Mouse (Mus musculus): ENCODE data around the gene Kcnip1.

Gene Kcnip1

DNA sequence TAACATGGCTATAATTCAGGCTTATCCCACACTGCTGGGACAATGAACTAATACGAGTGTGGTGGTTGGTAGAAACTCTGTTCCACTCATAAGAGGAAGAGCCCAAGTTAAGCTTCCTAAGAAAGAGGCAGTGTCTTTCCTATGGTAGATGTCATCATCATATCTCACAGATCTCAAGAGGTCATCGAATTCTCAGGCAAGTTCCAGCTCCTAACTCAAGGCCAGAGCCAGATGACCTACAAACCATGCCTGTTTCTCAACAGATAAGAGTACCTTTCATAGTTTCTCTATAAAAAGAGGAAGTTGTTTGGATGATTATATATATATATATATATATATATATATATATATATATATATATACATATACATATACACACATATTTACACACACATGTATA lies 6.4 kb downstream of the Kcnip1 start:
- no peak for DNase-seq (ENCODE audit: low spot score)

DNA sequence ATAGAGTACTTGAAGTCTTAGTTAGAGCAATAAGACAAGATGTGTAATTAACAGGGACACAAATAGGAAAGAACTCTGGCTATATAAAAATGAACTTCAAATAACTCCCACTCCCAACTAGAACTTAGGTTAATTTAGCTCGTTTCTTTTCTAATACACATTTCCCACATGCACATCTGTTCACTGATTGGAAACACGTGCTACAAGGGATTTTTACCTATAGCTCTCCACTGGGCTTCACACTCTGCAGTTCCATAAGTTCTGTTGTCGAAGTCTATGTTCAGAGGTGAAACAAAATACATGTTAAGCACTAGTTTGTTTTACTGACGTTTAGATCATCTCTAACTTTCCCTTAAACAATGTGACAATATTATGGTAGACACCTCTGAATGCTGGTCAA lies 12.8 kb downstream of the Kcnip1 start:
- no peak for DNase-seq (ENCODE audit: low spot score)

DNA sequence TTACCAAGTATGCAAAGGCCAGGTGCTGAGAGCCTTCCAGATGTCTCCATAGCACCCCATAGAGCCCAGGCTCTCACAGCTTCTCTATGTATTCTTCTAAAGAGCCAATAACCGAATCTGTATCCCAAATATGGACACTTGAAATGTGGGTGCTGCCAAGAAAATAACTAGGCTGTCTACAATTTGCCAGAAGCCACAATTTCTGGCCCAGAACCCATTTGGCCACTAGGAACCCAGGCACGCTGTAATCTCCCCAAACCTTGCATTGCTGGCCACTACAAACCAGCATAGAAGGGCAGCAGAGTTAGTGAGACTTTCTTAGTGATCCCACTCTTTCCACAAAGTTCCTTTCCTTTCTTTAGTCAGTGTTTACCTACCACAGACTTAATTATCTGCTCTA lies 17.8 kb downstream of the Kcnip1 start:
- DNase-seq (ENCODE audit: low spot score), result no peak

- DNase-seq (ENCODE audit: low spot score), result no peak
Measured at GRCm38 (mm10) chr11:33974341-33975040, 18.5 kb downstream of the Kcnip1 start.

- DNase-seq (ENCODE audit: low spot score), result no peak
Measured at GRCm38 (mm10) chr11:33972114-33972513, 20.8 kb downstream of the Kcnip1 start.

GRCm38 (mm10) chr11:33969199-33969598 lies 23.8 kb downstream of the Kcnip1 start:
- DNase-seq (ENCODE audit: low spot score), result peak; percentile 23

DNA sequence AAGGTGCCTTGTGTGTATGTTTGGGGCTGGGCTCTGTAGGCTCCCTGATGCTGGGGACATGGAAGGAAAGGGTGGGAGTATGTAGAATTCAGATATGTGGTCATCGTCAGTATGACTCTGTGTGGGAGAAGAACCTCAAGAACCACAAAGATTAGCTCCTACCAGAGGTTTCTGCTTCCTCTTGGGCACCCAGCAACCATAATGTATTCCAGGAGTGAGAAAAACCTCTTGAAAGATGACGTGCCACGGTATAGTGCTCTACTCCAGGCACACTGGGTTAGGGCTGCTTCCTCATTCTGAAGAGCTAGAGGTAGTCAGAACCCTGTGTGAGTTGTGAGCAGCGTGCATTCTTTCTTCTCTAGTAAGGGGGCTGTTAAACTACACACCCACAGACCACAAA lies 25.2 kb downstream of the Kcnip1 start:
- no peak for DNase-seq (ENCODE audit: low spot score)

GRCm38 (mm10) chr11:33965380-33965779 lies 27.6 kb downstream of the Kcnip1 start:
- no peak for DNase-seq (ENCODE audit: low spot score)

GRCm38 (mm10) chr11:33962688-33963407 lies 30.1 kb downstream of the Kcnip1 start, which contains the start of gene Kcnmb1:
Gene Kcnmb1, plus strand, starts transcription at chr11:33963013.
- no peak for DNase-seq (ENCODE audit: low spot score)

GRCm38 (mm10) chr11:33962178-33962577 lies 30.8 kb downstream of the Kcnip1 start:
- no peak for DNase-seq (ENCODE audit: low spot score)

DNA sequence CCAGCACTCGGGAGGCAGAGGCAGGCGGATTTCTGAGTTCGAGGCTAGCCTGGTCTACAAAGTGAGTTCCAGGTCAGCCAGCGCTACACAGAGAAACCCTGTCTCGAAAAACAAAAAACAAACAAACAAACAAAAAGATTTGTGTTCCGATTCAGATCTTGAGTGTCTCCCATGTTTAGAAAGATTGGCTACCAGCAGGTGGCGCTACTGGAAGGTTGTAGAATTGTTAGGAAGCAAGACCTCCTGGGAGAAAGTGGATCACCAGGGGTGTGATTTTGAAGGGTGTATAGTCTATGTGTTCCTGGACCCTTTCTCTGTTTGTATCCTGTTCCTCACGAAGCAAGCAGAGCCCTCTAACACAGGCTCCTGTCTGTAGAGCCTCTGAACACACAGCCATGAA lies 34.2 kb downstream of the Kcnip1 start:
- no peak for DNase-seq (ENCODE audit: low spot score)

- DNase-seq (ENCODE audit: low spot score), result no peak
Measured at GRCm38 (mm10) chr11:33957595-33957994, 35.4 kb downstream of the Kcnip1 start.

- no peak for DNase-seq (ENCODE audit: low spot score)
Measured at GRCm38 (mm10) chr11:33956623-33957022, 36.3 kb downstream of the Kcnip1 start.

- no peak for DNase-seq (ENCODE audit: low spot score)
Measured at GRCm38 (mm10) chr11:33955982-33956381, 37.0 kb downstream of the Kcnip1 start.

GRCm38 (mm10) chr11:33951684-33952625 lies 41.0 kb downstream of the Kcnip1 start:
- no peak for DNase-seq (ENCODE audit: low spot score)

GRCm38 (mm10) chr11:33951155-33951554 lies 41.8 kb downstream of the Kcnip1 start:
- DNase-seq (ENCODE audit: low spot score), result no peak

DNA sequence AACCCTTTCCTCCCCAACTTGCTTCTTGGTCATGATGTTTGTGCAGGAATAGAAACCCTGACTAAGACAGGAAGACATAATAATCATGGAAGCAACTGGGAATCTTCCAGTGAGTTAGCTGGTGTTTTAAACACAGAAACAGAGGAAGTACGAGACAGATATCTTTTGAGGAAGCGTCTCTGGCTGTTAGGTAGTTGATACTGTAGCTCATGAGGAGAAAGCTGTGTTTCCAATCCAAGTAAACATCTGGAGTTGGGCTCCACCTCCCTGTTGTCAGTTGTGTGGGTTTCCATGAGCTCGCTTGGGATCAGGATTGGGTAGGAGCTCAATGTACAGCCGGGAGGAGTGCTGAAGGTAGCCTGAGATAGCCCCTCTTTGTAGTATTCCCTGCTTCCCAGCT lies 46.5 kb downstream of the Kcnip1 start:
- no peak for DNase-seq (ENCODE audit: low spot score)

DNA sequence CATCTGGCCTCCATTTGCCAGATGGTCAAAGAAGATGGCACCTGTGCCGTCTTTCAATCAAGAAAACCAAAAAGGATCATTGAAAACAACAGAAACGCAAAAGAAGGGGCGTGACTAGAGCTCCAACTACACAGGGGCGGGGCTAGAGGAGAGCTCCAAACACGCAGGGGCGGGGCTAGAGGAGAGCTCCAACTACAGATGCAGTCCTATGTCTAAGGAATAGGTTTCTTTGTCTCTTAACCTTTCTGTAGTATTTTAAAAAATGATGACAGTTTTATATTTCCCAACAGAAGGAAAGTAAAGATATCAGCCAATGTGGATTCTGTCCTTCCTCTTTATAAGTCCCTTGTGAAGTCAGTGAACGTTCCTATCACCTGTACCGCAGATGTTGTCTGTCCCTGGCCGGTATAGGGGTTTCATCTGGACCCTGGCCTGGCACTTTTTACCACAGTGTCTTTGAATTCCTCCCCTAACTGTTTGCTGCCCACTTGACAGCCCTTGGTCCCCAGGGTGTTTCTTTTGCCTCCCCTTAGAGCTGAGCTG lies 48.1 kb downstream of the Kcnip1 start:
- DNase-seq (ENCODE audit: low spot score), result no peak

GRCm38 (mm10) chr11:33944067-33944785 lies 48.7 kb downstream of the Kcnip1 start:
- DNase-seq (ENCODE audit: low spot score), result no peak

DNA sequence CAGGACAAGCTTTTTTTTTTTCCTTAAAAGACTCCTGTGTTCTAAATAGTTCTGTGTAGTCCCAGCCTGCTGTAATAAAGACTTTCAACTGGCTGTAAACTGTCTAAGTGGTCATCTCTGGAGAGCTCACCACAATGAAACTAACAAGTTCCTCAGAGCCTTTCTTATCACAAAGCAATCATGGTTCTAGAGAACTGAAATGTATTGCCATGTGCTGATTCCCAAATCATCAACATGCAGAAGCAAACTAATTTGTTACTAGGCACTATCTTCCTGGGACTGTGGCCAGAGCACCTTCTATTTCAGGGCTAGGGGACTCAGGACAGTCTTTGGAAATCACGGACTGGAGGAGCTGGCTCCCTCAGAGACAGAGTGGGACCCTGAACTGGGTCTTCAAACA lies 49.4 kb downstream of the Kcnip1 start:
- no peak for DNase-seq (ENCODE audit: low spot score)

DNA sequence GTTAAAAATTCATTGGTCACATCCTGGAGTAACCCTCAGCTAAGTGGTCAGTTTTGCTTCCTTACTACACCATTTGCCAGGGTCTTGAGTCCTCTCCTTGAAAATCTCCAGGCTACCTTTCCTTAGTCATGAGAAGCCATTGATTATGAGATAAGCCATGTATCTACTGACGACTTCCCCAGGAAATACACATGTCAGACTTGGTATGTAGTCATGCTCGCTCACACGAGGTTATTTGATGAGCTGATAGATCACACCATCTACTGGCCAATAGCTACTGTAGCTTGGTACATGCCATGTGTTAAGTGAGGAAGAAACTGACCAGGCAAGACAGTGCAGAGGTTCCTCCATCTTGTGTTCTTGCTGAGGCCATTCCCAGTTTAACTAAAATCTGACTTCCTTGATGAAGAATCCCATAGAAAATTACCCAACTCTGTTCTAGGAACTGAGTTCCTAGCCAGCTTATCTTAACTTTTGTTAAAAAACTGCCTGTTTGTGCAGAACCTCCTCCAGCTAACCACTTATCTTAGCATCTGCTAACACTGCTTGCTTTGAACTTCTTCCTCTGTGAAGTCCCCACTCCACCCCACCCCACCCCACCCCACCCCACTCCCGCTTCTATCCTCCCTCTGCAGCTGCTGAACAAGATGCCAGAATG lies 53.4 kb downstream of the Kcnip1 start:
- DNase-seq (ENCODE audit: low spot score), result no peak

All from ovary, postnatal 14 days (tissue).